Mouse (Mus musculus) forebrain, embryonic 11.5 days (tissue): ENCODE data around the gene Olfr1497. TPM values are rescaled to one million over a fixed set of nuclear protein-coding genes. Genes with fewer than 3 reads are reported as not detected.

Experiments
- ATAC-seq: fragments of 200-750 bp; cut with Nextera tagmentation; replicated peaks from 2 replicates; pipeline ENCODE4 v1.8.0; 2017; ENCODE audit warnings: moderate TSS enrichment; ENCODE audit not compliant: low FRiP score
- DNase-seq: peaks from one replicate; pipeline ENCODE4 v3.0.0-alpha.2; 2017; ENCODE audit warnings: low spot score
- H3K27ac ChIP-seq: fragments of 300-500 bp; sonication (generic); 2 replicates; pipeline ENCODE4 v1.5.1; 2014; ENCODE audit warnings: low read depth, low read length
- H3K27me3 ChIP-seq: fragments of 300-500 bp; sonication (generic); 2 replicates; pipeline ENCODE4 v1.6.1; 2014; ENCODE audit warnings: mild to moderate bottlenecking, low read length, mixed read lengths; ENCODE audit not compliant: control insufficient read depth, insufficient read depth
- H3K36me3 ChIP-seq: fragments of 300-500 bp; sonication (generic); 2 replicates; pipeline ENCODE4 v1.6.1; 2014; ENCODE audit warnings: mild to moderate bottlenecking, low read length, moderate library complexity, mixed read lengths; ENCODE audit not compliant: control insufficient read depth, insufficient read depth
- H3K4me1 ChIP-seq: fragments of 300-500 bp; sonication (generic); replicated peaks from 2 replicates; pipeline ENCODE4 v1.6.1; 2014; ENCODE audit warnings: low read length, mixed read lengths; ENCODE audit not compliant: control insufficient read depth, insufficient read depth
- H3K4me2 ChIP-seq: fragments of 300-500 bp; sonication (generic); 2 replicates; pipeline ENCODE4 v1.6.1; 2014; ENCODE audit warnings: low read depth, mild to moderate bottlenecking, low read length, moderate library complexity, mixed read lengths; ENCODE audit not compliant: severe bottlenecking
- H3K4me3 ChIP-seq: fragments of 300-500 bp; sonication (generic); 2 replicates; pipeline ENCODE4 v1.5.1; 2014; ENCODE audit warnings: low read depth, low read length
- H3K9ac ChIP-seq: fragments of 300-500 bp; sonication (generic); 2 replicates; pipeline ENCODE4 v1.6.1; 2014; ENCODE audit warnings: low read length
- H3K9me3 ChIP-seq: fragments of 300-500 bp; sonication (generic); 2 replicates; pipeline ENCODE4 v1.6.1; 2016; ENCODE audit warnings: low read length, mixed read lengths; ENCODE audit not compliant: control insufficient read depth
- WGBS: fragments of 180-500 bp; shearing (Covaris S2); extraction: QIAGEN DNeasy Blood & Tissue Kit; methylation state at CpG from one replicate; pipeline ENCODE4 v1.1.7; 2014; 5-methylcytosine and 5-hydroxymethylcytosine counted together
- polyA plus RNA-seq: library from polyadenylated mRNA; unstranded; fragments of >200 nt; fragmentation: Nextera tagmentation; extraction: Ambion mirVana; gene quantifications from 2 replicates; pipeline ENCODE4 v1.2.1, GENCODE M21; 2014

Gene Olfr1497
- polyA plus RNA-seq, 1 experiment from 2014 or later, result not detected

DNA sequence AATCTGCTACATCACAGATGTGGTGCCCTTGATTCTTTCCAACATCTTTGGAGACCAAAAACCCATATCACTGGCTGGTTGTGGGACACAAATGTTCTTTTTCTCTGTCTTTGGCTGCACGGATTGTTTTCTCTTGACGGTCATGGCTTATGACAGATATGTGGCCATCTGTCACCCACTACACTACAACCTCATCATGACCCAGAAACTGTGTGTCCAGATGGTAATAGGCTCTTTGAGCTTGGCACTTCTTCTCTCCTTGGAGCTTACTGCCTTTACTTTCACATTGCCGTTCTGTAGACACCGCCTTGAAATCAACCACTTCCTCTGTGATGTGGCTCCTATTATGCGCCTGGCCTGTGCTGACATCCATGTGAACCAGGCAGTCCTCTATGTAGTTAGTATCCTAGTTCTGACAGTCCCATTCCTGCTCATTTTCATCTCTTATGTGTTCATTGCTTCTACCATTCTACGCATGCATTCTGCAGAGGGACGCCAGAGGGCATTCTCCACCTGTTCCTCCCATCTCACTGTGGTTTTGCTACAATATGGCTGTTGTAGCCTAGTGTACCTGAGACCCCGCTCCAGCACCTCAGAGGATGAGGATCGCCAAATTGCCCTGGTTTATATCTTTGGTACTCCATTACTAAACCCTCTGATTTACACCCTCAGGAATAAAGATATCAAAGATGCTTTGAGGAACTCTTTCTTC is 29.3 kb downstream of the Olfr1497 start:
- DNase-seq (no peak), ATAC-seq (no peak)
- Histone ChIP-seq H3K9me3 (no peaks in the 10 kb centered on the region), H3K9ac (no peak overlapping the region), H3K27ac (no peak overlapping the region), H3K27me3 (no peaks in the 10 kb centered on the region), H3K4me3 (no peak overlapping the region), H3K4me2 (no peak overlapping the region), H3K4me1 (no peaks in the 10 kb centered on the region), H3K36me3 (no peaks in the 10 kb centered on the region)
- 91% methylated on average over 9 of the region's 9 CpGs for WGBS

DNA sequence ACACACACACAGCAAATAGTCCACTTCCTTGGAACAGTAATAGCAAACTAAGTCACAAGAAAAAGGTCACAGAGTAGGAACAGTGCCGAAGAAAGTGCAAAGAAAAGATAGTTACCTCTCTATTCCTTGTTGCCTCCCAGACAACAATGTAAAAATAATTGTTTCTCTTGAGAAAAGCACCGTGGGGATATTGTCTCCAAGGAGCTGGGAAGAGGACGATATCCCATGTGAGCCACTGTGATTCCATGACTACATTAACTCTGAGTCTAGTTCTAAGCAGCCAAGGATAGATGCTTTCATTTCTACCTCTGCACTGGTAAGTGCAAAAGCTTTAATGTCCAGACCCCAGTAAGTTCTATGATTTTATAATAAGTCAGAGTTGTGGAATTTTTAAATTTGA is 33.7 kb downstream of the Olfr1497 start, which contains the start of gene Olfr1495:
Gene Olfr1495, plus strand, starts transcription at position 301 of the 400 bp plus-strand sequence.
- H3K4me2 ChIP-seq, result no peak within 1 kb of the TSS
- ATAC-seq (no peak), DNase-seq (no peak)
- H3K9ac ChIP-seq, result no peak within 1 kb of the TSS
- H3K9me3 ChIP-seq, result no peaks in the 10 kb centered on the region
- 89% methylated on average over 3 of the region's 3 CpGs for WGBS
- H3K27me3 ChIP-seq, result no peaks in the 10 kb centered on the region
- H3K36me3 ChIP-seq, result no peaks in the 10 kb centered on the region
- H3K4me1 ChIP-seq, result no peaks in the 10 kb centered on the region
- no peak within 1 kb of the TSS for H3K4me3 ChIP-seq
- no peak within 1 kb of the TSS for H3K27ac ChIP-seq

DNA sequence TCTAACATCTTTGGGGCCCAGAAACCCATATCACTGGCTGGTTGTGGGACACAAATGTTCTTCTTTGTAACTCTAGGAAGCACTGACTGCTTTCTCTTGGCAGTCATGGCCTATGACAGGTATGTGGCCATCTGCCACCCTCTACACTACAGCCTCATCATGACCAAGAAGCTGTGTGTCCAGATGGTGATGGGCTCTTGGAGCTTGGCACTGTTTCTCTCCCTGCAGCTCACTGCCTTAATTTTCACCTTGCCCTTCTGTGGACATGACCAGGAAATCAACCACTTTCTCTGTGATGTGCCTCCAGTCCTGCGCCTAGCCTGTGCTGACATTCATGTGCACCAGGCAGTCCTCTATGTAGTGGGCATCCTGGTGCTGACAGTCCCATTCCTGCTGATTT is 48.6 kb downstream of the Olfr1497 start:
- 80% methylated on average over 1 of the region's 1 CpGs for WGBS
- Histone ChIP-seq H3K9me3 (no peaks in the 10 kb centered on the region), H3K4me3 (no peak overlapping the region), H3K27me3 (no peaks in the 10 kb centered on the region), H3K4me2 (no peak overlapping the region), H3K9ac (no peak overlapping the region), H3K36me3 (no peaks in the 10 kb centered on the region), H3K4me1 (no peaks in the 10 kb centered on the region), H3K27ac (no peak overlapping the region)
- DNase-seq, result no peak
- no peak for ATAC-seq

Other genes with a start within 250 kb of the Olfr1497 start
- not detected in 2 replicates for gene Olfr1484, start 214.7 kb downstream of the Olfr1497 start, polyA plus RNA-seq
- gene Olfr1487, start 180.8 kb downstream of the Olfr1497 start, polyA plus RNA-seq, result not detected in 2 replicates
- not detected in 2 replicates for gene Olfr1489, start 166.6 kb downstream of the Olfr1497 start, polyA plus RNA-seq
- not detected in 2 replicates for gene Olfr1490, start 147.1 kb downstream of the Olfr1497 start, polyA plus RNA-seq
- not detected in 2 replicates for gene Olfr1491, start 100.9 kb downstream of the Olfr1497 start, polyA plus RNA-seq
- not detected in 2 replicates for gene Olfr1493-ps1, start 74.9 kb downstream of the Olfr1497 start, polyA plus RNA-seq
- gene Olfr1494, start 58.5 kb downstream of the Olfr1497 start, polyA plus RNA-seq, result not detected in 2 replicates
- gene Olfr1495, start 33.6 kb downstream of the Olfr1497 start, polyA plus RNA-seq, result not detected in 2 replicates
- gene Olfr1496, start 20.3 kb downstream of the Olfr1497 start, polyA plus RNA-seq, result not detected in 2 replicates
- gene Olfr1499, start 21.2 kb upstream of the Olfr1497 start, polyA plus RNA-seq, result not detected in 2 replicates
- gene Olfr1500, start 32.3 kb upstream of the Olfr1497 start, polyA plus RNA-seq, result not detected in 2 replicates
- gene Olfr1501, start 52.5 kb upstream of the Olfr1497 start, polyA plus RNA-seq, result not detected in 2 replicates
- not detected in 2 replicates for gene Olfr1502, start 63.6 kb upstream of the Olfr1497 start, polyA plus RNA-seq
- not detected in 2 replicates for gene Olfr1504, start 99.7 kb upstream of the Olfr1497 start, polyA plus RNA-seq
- not detected in 2 replicates for gene Olfr1505, start 115.3 kb upstream of the Olfr1497 start, polyA plus RNA-seq